Mouse (Mus musculus) forebrain, embryonic 14.5 days (tissue): Measurements from ENCODE around the gene Exoc3l4. TPM values are rescaled to one million over a fixed set of nuclear protein-coding genes. Genes with fewer than 3 reads are reported as not detected.

ENCODE experiments used
- ATAC-seq: fragments of 200-750 bp; cut with Nextera tagmentation; 2 replicates; pipeline ENCODE4 v1.8.0; 2017; ENCODE audit warnings: mild to moderate bottlenecking, moderate library complexity
- DNase-seq: peaks from one replicate; pipeline ENCODE4 v3.0.0-alpha.2; 2015; ENCODE audit warnings: low spot score
- H3K27ac ChIP-seq: fragments of 300-500 bp; sonication (generic); 2 replicates; pipeline ENCODE4 v1.5.1; 2014; ENCODE audit warnings: low read depth, mild to moderate bottlenecking, control low read depth, low read length, moderate library complexity
- H3K27me3 ChIP-seq: fragments of 300-500 bp; sonication (generic); replicated peaks from 2 replicates; pipeline ENCODE4 v1.6.1; 2014; ENCODE audit warnings: low read length, control low read depth, mixed read lengths; ENCODE audit not compliant: control insufficient read depth, insufficient read depth
- H3K36me3 ChIP-seq: fragments of 300-500 bp; sonication (generic); 2 replicates; pipeline ENCODE4 v1.6.1; 2014; ENCODE audit warnings: low read length, control low read depth; ENCODE audit not compliant: control insufficient read depth, insufficient read depth
- H3K4me1 ChIP-seq: fragments of 300-500 bp; sonication (generic); 2 replicates; pipeline ENCODE4 v1.6.1; 2014; ENCODE audit warnings: antibody characterized with exemption, low read length, control low read depth; ENCODE audit not compliant: control insufficient read depth, insufficient read depth
- H3K4me2 ChIP-seq: fragments of 300-500 bp; sonication (generic); 2 replicates; pipeline ENCODE4 v1.6.1; 2014; ENCODE audit warnings: mild to moderate bottlenecking, control low read depth, low read length
- H3K4me3 ChIP-seq: fragments of 300-500 bp; sonication (generic); 2 replicates; pipeline ENCODE4 v1.5.1; 2014; ENCODE audit warnings: low read depth, low read length, control low read depth
- H3K9ac ChIP-seq: fragments of 300-500 bp; sonication (generic); 2 replicates; pipeline ENCODE4 v1.6.1; 2014; ENCODE audit warnings: mild to moderate bottlenecking, low read length, control low read depth, moderate library complexity
- H3K9me3 ChIP-seq: fragments of 300-500 bp; sonication (generic); replicated peaks from 2 replicates; pipeline ENCODE4 v1.6.1; 2016; ENCODE audit warnings: low read length, control low read depth, mixed read lengths; ENCODE audit not compliant: control insufficient read depth
- WGBS: fragments of 180-500 bp; shearing (Covaris S2); extraction: QIAGEN DNeasy Blood & Tissue Kit; methylation state at CpG from one replicate; pipeline ENCODE4 v1.1.7; 2014; 5-methylcytosine and 5-hydroxymethylcytosine counted together
- polyA plus RNA-seq: library from polyadenylated mRNA; unstranded; fragments of >200 nt; fragmentation: Nextera tagmentation; extraction: Ambion mirVana; gene quantifications from 2 replicates; pipeline ENCODE4 v1.2.1, GENCODE M21; 2014

Gene Exoc3l4
- polyA plus RNA-seq, 1 experiment from 2014 or later: 2.7 TPM

GRCm38 (mm10) chr12:111376826-111377331, 39.9 kb upstream of the Exoc3l4 start:
- Histone ChIP-seq H3K9me3 (no peaks in the 10 kb centered on the region), H3K4me2 (peak overlapping the region; percentile 94), H3K27me3 (no peaks in the 10 kb centered on the region), H3K9ac (peak overlapping the region; percentile 92), H3K4me3 (peak overlapping the region; percentile 97), H3K27ac (peak overlapping the region; percentile 93), H3K36me3 (no peaks in the 10 kb centered on the region), H3K4me1 (peaks cover 10% of the 10 kb centered on the region)
- WGBS: under 1% methylated on average over 46 of the region's 49 CpGs
- DNase-seq (no peak), ATAC-seq (peak; percentile 21; the same call in 1 of the 2 replicates)

- WGBS: under 1% methylated on average over 42 of the region's 94 CpGs
- DNase-seq (peak; percentile 95), ATAC-seq (peak; percentile 97)
- peaks cover 10% of the 10 kb centered on the region for H3K4me1 ChIP-seq
- peak within 1 kb of the TSS; percentile 92 for H3K9ac ChIP-seq
- peak within 1 kb of the TSS; percentile 97 for H3K4me3 ChIP-seq
- H3K4me2 ChIP-seq: peak within 1 kb of the TSS; percentile 94
- peak within 1 kb of the TSS; percentile 93 for H3K27ac ChIP-seq
- H3K9me3 ChIP-seq: no peaks in the 10 kb centered on the region
- no peaks in the 10 kb centered on the region for H3K27me3 ChIP-seq
- H3K36me3 ChIP-seq: no peaks in the 10 kb centered on the region
These were observed 39.3 kb upstream of the Exoc3l4 start, which contains the start of gene Cdc42bpb for GRCm38 (mm10) chr12:111377376-111377973. Cdc42bpb (minus strand) TSS chr12:111377718.

- ATAC-seq: peak; percentile 76
- Histone ChIP-seq H3K9me3 (no peaks in the 10 kb centered on the region), H3K27me3 (no peaks in the 10 kb centered on the region), H3K4me2 (peak overlapping the region; percentile 94), H3K36me3 (no peaks in the 10 kb centered on the region), H3K4me3 (peak overlapping the region; percentile 97), H3K4me1 (peaks cover 10% of the 10 kb centered on the region), H3K27ac (peak overlapping the region; percentile 93), H3K9ac (peak overlapping the region; percentile 92)
- under 1% methylated on average over 32 of the region's 32 CpGs for WGBS
- DNase-seq: peak; percentile 59
These were observed 38.8 kb upstream of the Exoc3l4 start for GRCm38 (mm10) chr12:111377986-111378490.

- peak overlapping the region; percentile 92 for H3K9ac ChIP-seq
- peak overlapping the region; percentile 94 for H3K4me2 ChIP-seq
- no peaks in the 10 kb centered on the region for H3K27me3 ChIP-seq
- peaks cover 10% of the 10 kb centered on the region for H3K4me1 ChIP-seq
- DNase-seq (no peak), ATAC-seq (no peak)
- 73% methylated on average over 12 of the region's 12 CpGs for WGBS
- no peaks in the 10 kb centered on the region for H3K36me3 ChIP-seq
- H3K4me3 ChIP-seq: peak overlapping the region; percentile 97
- H3K27ac ChIP-seq: no peak overlapping the region
- no peaks in the 10 kb centered on the region for H3K9me3 ChIP-seq
These were observed 38.0 kb upstream of the Exoc3l4 start for GRCm38 (mm10) chr12:111378812-111379211.

GRCm38 (mm10) chr12:111385883-111386641, 30.8 kb upstream of the Exoc3l4 start:
- Histone ChIP-seq H3K36me3 (no peaks in the 10 kb centered on the region), H3K4me2 (no peak overlapping the region), H3K9ac (no peak overlapping the region), H3K4me1 (no peaks in the 10 kb centered on the region), H3K4me3 (no peak overlapping the region), H3K27ac (no peak overlapping the region), H3K9me3 (no peaks in the 10 kb centered on the region), H3K27me3 (0 out of 2 replicates have a peak, but pooled peaks cover 2% of the 10 kb centered on the region)
- DNase-seq (no peak), ATAC-seq (no peak)
- WGBS: 89% methylated on average over 13 of the region's 13 CpGs

- Histone ChIP-seq H3K9me3 (no peaks in the 10 kb centered on the region), H3K4me2 (no peak overlapping the region), H3K9ac (no peak overlapping the region), H3K36me3 (no peaks in the 10 kb centered on the region), H3K4me3 (no peak overlapping the region), H3K27me3 (0 out of 2 replicates have a peak, but pooled peaks cover 2% of the 10 kb centered on the region), H3K4me1 (no peaks in the 10 kb centered on the region), H3K27ac (no peak overlapping the region)
- ATAC-seq (no peak), DNase-seq (no peak)
- 69% methylated on average over 8 of the region's 8 CpGs for WGBS
These were observed 30.1 kb upstream of the Exoc3l4 start for GRCm38 (mm10) chr12:111386642-111387120.

- H3K4me3 ChIP-seq: no peak overlapping the region
- no peak overlapping the region for H3K27ac ChIP-seq
- H3K36me3 ChIP-seq: no peaks in the 10 kb centered on the region
- H3K4me1 ChIP-seq: no peaks in the 10 kb centered on the region
- no peak for ATAC-seq
- H3K4me2 ChIP-seq: no peak overlapping the region
- H3K9ac ChIP-seq: no peak overlapping the region
- no peaks in the 10 kb centered on the region for H3K9me3 ChIP-seq
- 0 out of 2 replicates have a peak, but pooled peaks cover 2% of the 10 kb centered on the region for H3K27me3 ChIP-seq
- WGBS: 95% methylated on average over 4 of the region's 4 CpGs
- no peak for DNase-seq
These were observed 29.7 kb upstream of the Exoc3l4 start for GRCm38 (mm10) chr12:111387146-111387545.

- H3K36me3 ChIP-seq: no peaks in the 10 kb centered on the region
- no peak overlapping the region for H3K4me3 ChIP-seq
- ATAC-seq: no peak
- no peak for DNase-seq
- WGBS: 85% methylated on average over 6 of the region's 6 CpGs
- no peaks in the 10 kb centered on the region for H3K4me1 ChIP-seq
- H3K27me3 ChIP-seq: no peaks in the 10 kb centered on the region
- H3K9ac ChIP-seq: no peak overlapping the region
- no peak overlapping the region for H3K4me2 ChIP-seq
- no peak overlapping the region for H3K27ac ChIP-seq
- no peaks in the 10 kb centered on the region for H3K9me3 ChIP-seq
These were observed 22.8 kb upstream of the Exoc3l4 start for GRCm38 (mm10) chr12:111394008-111394407.
